Comparison of ENCODE assay signal across 7 mouse cellular contexts in genomic region chr12:100925644-100926619, GRCm38 (mm10). TPM values are rescaled to one million over a fixed set of nuclear protein-coding genes. Genes with fewer than 3 reads are reported as not detected.
DNase-seq lines count a peak whose midpoint lies in the region; ATAC-seq lines count a peak whose summit lies in the region.

No protein-coding gene starts in this region.

- H3K27ac ChIP-seq in forebrain, embryonic 15.5 days (replicated peaks): no peak overlapping the region
- no peak overlapping the region for H3K27ac ChIP-seq in kidney, embryonic 16.5 days (ENCODE audit: low read length)
- no peak overlapping the region for H3K27ac ChIP-seq in lung, embryonic 15.5 days

- peak; percentile 62 for ATAC-seq in forebrain, embryonic 15.5 days (replicated peaks)
- ATAC-seq in kidney, embryonic 16.5 days (ENCODE audit: low FRiP score, low TSS enrichment): peak; percentile 62; the same call in 1 of the 2 replicates
- 0 out of 2 replicates have a peak, but pooled peaks have one; percentile 10 for ATAC-seq in lung, embryonic 15.5 days (ENCODE audit: borderline replicate concordance, extremely low read depth, low FRiP score, low TSS enrichment)
- ATAC-seq in neutrophil, adult 5-6 weeks (ENCODE audit: extremely low read depth, insufficient number of reproducible peaks, low FRiP score, poor library complexity, severe bottlenecking): peak; percentile 55; the same call in 1 of the 2 replicates

- no peak overlapping the region for H3K4me2 ChIP-seq in forebrain, embryonic 15.5 days (replicated peaks)
- no peak overlapping the region for H3K4me2 ChIP-seq in kidney, embryonic 16.5 days (replicated peaks; ENCODE audit: low read depth, low read length)
- no peak overlapping the region for H3K4me2 ChIP-seq in lung, embryonic 15.5 days

- H3K27me3 ChIP-seq in forebrain, embryonic 15.5 days: no peaks in the 10 kb centered on the region
- H3K27me3 ChIP-seq in kidney, embryonic 16.5 days (ENCODE audit: insufficient read depth, low read length): no peaks in the 10 kb centered on the region
- H3K27me3 ChIP-seq in lung, embryonic 15.5 days: no peaks in the 10 kb centered on the region

- no peaks in the 10 kb centered on the region for H3K9me3 ChIP-seq in forebrain, embryonic 15.5 days
- H3K9me3 ChIP-seq in kidney, embryonic 16.5 days (ENCODE audit: low read length): no peaks in the 10 kb centered on the region
- H3K9me3 ChIP-seq in lung, embryonic 15.5 days: no peaks in the 10 kb centered on the region

- no peak overlapping the region for H3K9ac ChIP-seq in forebrain, embryonic 15.5 days (replicated peaks)
- no peak overlapping the region for H3K9ac ChIP-seq in kidney, embryonic 16.5 days (replicated peaks; ENCODE audit: low read length)
- no peak overlapping the region for H3K9ac ChIP-seq in lung, embryonic 15.5 days

- peak; percentile 77 for DNase-seq in 416B (ENCODE audit: low read depth)
- DNase-seq in B cell, adult 2 months: peak; percentile 72 to 80
- DNase-seq in c-Kit-positive CD71-negative TER-119-negative erythroid progenitor cells, embryonic 14.5 days (ENCODE audit: low read depth): peak; percentile 74

- peaks cover 61% of the 10 kb centered on the region for H3K36me3 ChIP-seq in forebrain, embryonic 15.5 days
- H3K36me3 ChIP-seq in kidney, embryonic 16.5 days (ENCODE audit: insufficient read depth, low read length): peaks cover 25% of the 10 kb centered on the region; the same call in 1 of the 2 replicates
- H3K36me3 ChIP-seq in lung, embryonic 15.5 days: peaks cover 28% of the 10 kb centered on the region

- WGBS in forebrain, embryonic 15.5 days: 68% methylated on average over 14 of the region's 14 CpGs
- WGBS in kidney, embryonic 16.5 days: 72% methylated on average over 14 of the region's 14 CpGs
- WGBS in lung, embryonic 15.5 days: 69% methylated on average over 14 of the region's 14 CpGs

- H3K4me1 ChIP-seq in forebrain, embryonic 15.5 days: no peaks in the 10 kb centered on the region
- no peaks in the 10 kb centered on the region for H3K4me1 ChIP-seq in kidney, embryonic 16.5 days (ENCODE audit: insufficient read depth, low read length)
- no peaks in the 10 kb centered on the region for H3K4me1 ChIP-seq in lung, embryonic 15.5 days

- H3K4me3 ChIP-seq in forebrain, embryonic 15.5 days: no peak overlapping the region
- H3K4me3 ChIP-seq in kidney, embryonic 16.5 days (ENCODE audit: low read length): no peak overlapping the region
- H3K4me3 ChIP-seq in lung, embryonic 15.5 days: no peak overlapping the region

RNA-seq across cellular contexts. Expression of gene Gpr68, which starts 17.9 kb away (rescaled TPM):
- polyA plus RNA-seq in forebrain, embryonic 15.5 days (2015; fragmentation: Nextera tagmentation; extraction: Ambion mirVana): 1.1 and 1.2 TPM in 2 replicates
- polyA plus RNA-seq in kidney, embryonic 16.5 days (2015; fragmentation: Nextera tagmentation; extraction: Ambion mirVana): 0.27 and 0.75 TPM in 2 replicates
- polyA plus RNA-seq in lung, embryonic 15.5 days (2015; fragmentation: Nextera tagmentation; extraction: Ambion mirVana): 0.29 and 0.71 TPM in 2 replicates
- total RNA-seq in neutrophil, adult 5-6 weeks (2017): 5.1 and 6.4 TPM in 2 replicates

Comparison
In these comparisons a context has a peak if more than half of its experiments do, and no peak if none do; other contexts are left out.
1. ATAC-seq: peak in every context shown above with its lines; median percentile 62 in forebrain, embryonic 15.5 days; 62 in kidney, embryonic 16.5 days; 55 in neutrophil, adult 5-6 weeks; 10 in lung, embryonic 15.5 days.